Mouse (Mus musculus) neutrophil, adult 83 days (primary cell): ENCODE data around the gene Apeh. TPM values are rescaled to one million over a fixed set of nuclear protein-coding genes. Genes with fewer than 3 reads are reported as not detected.

ENCODE experiments used
- total RNA-seq, 2 experiments: library from RNA; stranded (reverse); gene quantifications; one replicate each; pipeline ENCODE4 v1.2.4; 2023

Gene Apeh
- total RNA-seq, result 10 to 100 TPM; 54.8 to 67.8 TPM

GRCm38 (mm10) chr9:108094184-108094941 lies at the start of gene Apeh:
TSS of gene Apeh (minus strand) at chr9:108094606.

GRCm38 (mm10) chr9:108082988-108083431 lies 11.4 kb downstream of the Apeh start, which contains the start of gene Rnf123:
TSS of gene Rnf123 (minus strand) at chr9:108083346.

GRCm38 (mm10) chr9:108080168-108080567 lies 14.2 kb downstream of the Apeh start, which contains the start of gene Mst1:
TSS of gene Mst1 (plus strand) at chr9:108080436.

GRCm38 (mm10) chr9:108052885-108053664 lies 41.3 kb downstream of the Apeh start, which contains the start of gene Amigo3:
TSS of gene Amigo3 (plus strand) at chr9:108053159.

GRCm38 (mm10) chr9:108049016-108049455 lies 45.4 kb downstream of the Apeh start, which contains the start of gene Gmppb:
TSS of gene Gmppb (plus strand) at chr9:108049242.

Other genes starting within 250 kb of the Apeh start
- 10 to 100 TPM; 60.4 to 61.5 TPM for gene Rbm6, start 221.4 kb downstream of the Apeh start, total RNA-seq
- 10 to 100 TPM in 1 of 2 experiments, 1 to 10 TPM in 1; 9.6 to 10.5 TPM for gene Mon1a, start 206.5 kb downstream of the Apeh start, total RNA-seq
- gene Mst1r, start 187.7 kb downstream of the Apeh start, total RNA-seq, result 1 to 10 TPM; 1.4 to 2.2 TPM
- not detected for gene Actl11, start 166.1 kb downstream of the Apeh start, total RNA-seq
- not detected for gene Camkv, start 158.9 kb downstream of the Apeh start, total RNA-seq
- 10 to 100 TPM; 13.1 to 17.7 TPM for gene Traip, start 144.5 kb downstream of the Apeh start, total RNA-seq
- 10 to 100 TPM; 63.0 to 83.7 TPM for gene Uba7, start 119.1 kb downstream of the Apeh start, total RNA-seq
- gene Gm20661, start 111.5 kb downstream of the Apeh start, total RNA-seq, result not detected
- gene Inka1, start 108.7 kb downstream of the Apeh start, total RNA-seq, result 1 to 10 TPM; 2.4 to 2.7 TPM
- 1 to 10 TPM in 1 of 2 experiments, under 1 TPM in 1; 0.44 to 1.6 TPM for gene Cdhr4, start 102.1 kb downstream of the Apeh start, total RNA-seq
- 1 to 10 TPM in 1 of 2 experiments, not detected in 1; 1.1 TPM for gene Gm20662, start 98.3 kb downstream of the Apeh start, total RNA-seq
- 100 to 1,000 TPM; 105 to 113 TPM for gene Ip6k1, start 92.1 kb downstream of the Apeh start, total RNA-seq
- gene Gmppb, start 45.4 kb downstream of the Apeh start, total RNA-seq, result 10 to 100 TPM; 18.7 to 19.0 TPM
- gene Amigo3, start 41.4 kb downstream of the Apeh start, total RNA-seq, result 1 to 10 TPM; 3.6 to 4.6 TPM
- gene Mst1, start 14.2 kb downstream of the Apeh start, total RNA-seq, result under 1 TPM; 0.37 to 0.93 TPM
- gene Rnf123, start 11.3 kb downstream of the Apeh start, total RNA-seq, result 10 to 100 TPM; 49.7 to 65.9 TPM
- gene Bsn, start 95.8 kb upstream of the Apeh start, total RNA-seq, result under 1 TPM; 0.68 to 0.94 TPM
- gene Dag1, start 169.4 kb upstream of the Apeh start, total RNA-seq, result 1 to 10 TPM; 6.3 to 6.9 TPM
- 1 to 10 TPM; 1.0 to 2.8 TPM for gene Nicn1, start 195.8 kb upstream of the Apeh start, total RNA-seq
- gene Amt, start 202.2 kb upstream of the Apeh start, total RNA-seq, result under 1 TPM in 1 of 2 experiments, not detected in 1; 0.68 TPM
- gene Rhoa, start 211.5 kb upstream of the Apeh start, total RNA-seq, result 100 to 1,000 TPM; 425 to 443 TPM
- 10 to 100 TPM; 13.5 to 13.9 TPM for gene Tcta, start 211.6 kb upstream of the Apeh start, total RNA-seq
- 1,000 to 10,000 TPM; 1,372 to 1,471 TPM for gene Gpx1, start 244.3 kb upstream of the Apeh start, total RNA-seq